Mouse (Mus musculus) right cerebral cortex, postnatal 10 days (tissue): ENCODE results near the gene Tmed6.
"Not testable (repeated sequence)": the region's sequence is repeated elsewhere in the genome, so short reads cannot be mapped to it uniquely, and the experiment has no call there.

ENCODE experiments used
- DNase-seq, 2 experiments: peaks; one replicate each; pipeline ENCODE4 v3.0.0; 2021; ENCODE audit warnings: low spot score in 2 of 2

Tmed6 gene

DNA sequence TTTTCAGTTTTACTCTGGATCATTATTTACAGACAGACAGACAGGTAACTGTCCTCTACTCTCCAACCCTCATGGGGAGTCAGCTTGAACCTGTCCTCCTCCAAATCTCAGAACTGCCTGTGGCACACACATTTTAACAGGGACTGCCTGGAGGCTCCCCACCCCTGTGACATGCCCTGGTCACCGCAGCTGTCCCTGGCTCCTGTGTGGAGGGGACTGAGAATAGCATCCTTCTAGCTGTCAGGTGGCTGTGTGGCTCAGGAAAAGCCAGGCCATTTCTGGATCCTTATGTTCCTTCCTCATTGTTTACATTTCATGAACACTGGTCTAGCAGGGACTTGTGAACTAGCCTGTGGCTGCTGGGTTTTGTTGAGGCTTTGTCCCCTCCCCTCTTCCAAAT, 8.7 kb upstream of the Tmed6 start:
- no peak for DNase-seq

DNA sequence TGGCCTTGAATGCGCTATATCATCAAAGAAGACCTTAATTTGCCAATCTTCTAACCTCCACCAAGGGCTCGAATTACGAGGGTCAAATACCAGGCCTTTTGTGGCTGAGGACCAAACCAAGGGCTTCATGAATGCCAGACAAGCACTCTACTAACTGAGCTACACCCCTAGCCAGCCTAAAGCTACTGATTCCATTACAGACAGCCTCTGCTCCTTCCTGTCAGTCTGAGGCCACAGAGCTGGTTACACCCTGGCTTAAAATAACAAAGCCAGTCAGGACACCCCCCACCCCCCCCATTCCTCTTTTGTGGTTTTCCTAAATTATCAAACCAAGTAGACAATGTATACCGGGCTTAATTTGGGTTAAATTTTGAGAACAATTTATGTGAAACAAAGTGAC, 8.3 kb upstream of the Tmed6 start:
- DNase-seq = no peak

DNA sequence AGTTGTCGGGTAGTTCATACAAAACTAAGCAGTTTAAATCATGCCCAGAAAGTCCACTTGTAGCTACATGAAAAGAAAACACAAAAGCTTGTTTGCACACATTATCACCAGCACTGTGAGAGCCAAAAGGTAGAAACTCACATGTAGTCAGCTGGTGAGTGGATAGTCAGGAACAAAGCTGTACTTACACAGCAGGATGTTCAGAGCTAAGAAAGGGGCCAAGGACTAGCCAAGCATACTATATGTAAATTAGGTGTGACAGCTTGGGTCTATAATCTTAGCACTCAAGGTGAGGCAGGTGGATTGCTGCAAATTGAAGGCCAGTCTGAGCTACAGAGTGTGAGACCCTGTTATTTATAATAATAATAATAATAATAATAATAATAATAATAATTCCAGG, 2.8 kb downstream of the Tmed6 start:
- DNase-seq = no peak

DNA sequence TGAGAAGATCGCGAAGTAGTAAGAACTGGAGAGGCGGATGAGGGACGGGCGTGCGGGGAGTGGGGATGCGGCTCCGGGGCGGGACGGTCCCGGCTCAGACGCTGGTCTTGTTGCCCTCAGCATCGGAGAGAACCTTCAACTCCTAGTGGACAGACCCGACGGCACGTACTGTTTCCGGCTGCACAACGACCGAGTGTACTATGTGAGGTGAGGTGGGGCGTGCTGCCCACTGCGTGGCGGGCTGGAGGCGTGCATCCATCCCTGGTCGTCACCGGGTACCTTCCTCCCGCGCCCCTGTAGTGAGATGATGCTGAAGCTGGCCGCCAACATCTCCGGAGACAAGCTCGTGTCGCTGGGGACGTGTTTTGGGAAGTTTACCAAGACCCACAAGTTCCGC, 8.5 kb downstream of the Tmed6 start:
- DNase-seq = peak in 1 of 2 experiments; percentile 39

DNA sequence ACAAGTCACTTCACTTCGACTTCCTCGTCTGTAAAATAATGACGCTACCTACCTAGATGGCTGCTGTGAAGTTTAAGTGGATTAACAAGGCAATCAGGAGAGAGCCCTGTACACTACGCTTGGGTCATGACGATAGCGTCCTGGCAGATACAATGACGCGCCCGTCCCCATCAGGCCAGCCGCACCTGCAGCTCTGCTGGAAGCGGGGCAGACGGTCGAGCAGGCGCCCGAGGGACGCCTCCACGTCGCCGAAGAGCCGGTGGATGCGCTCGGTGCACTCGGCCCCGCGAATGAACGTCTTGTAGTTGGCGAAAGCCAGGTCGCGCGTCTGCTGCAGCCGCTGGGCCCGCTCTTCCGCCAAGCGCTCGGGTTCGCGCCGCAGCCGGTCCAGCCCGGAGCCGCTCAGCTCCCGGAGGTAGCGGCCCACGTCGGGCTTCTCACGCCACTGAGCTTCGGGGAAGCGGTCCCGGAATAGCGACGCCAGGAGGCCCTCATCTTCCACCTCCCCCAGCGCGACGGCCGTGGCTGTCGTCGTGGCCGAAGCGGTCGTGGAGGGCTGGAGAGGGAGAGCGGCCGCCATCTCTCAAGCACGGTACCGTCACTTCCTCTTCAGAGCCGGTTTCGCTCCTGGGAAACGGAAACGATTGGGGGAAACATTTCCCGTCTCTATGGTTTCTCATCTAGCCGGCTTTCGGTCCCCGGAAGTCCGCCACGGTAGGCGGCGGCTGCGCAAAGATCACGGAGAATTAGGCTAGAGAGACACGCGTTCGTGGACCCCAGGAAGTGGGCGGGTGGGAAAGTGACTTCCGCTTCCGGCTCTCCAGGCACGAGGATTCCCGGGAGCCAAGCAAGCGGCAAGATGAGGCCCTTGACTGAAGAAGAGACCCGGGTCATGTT, 9.1 kb downstream of the Tmed6 start, which contains the start of the genes Cog8 and Nip7:
Cog8 (minus strand) TSS at position 614 of the 897 bp plus-strand sequence.
Nip7 (plus strand) TSS at position 802 of the 897 bp plus-strand sequence.
- DNase-seq = peak; percentile 98

DNA sequence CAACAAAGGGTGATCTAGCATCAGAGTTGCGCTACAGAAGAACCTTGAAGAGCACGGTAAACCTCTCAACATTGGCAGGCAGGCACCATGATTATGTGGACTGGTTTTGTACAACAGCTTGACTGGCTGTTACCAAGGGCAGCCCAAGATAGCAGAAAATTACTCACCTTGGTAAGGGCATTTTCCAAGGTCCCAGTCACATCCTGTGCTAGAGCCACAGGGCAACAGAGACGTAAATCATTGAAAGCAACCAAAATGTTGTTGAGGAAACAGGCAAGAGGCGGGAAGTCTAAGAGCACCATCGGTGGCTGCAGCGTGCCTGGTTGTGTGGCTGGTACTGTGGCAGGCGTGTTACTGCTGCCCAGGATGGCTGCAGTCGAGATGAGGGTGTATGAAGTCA, 13.4 kb downstream of the Tmed6 start:
- no peak for DNase-seq

DNA sequence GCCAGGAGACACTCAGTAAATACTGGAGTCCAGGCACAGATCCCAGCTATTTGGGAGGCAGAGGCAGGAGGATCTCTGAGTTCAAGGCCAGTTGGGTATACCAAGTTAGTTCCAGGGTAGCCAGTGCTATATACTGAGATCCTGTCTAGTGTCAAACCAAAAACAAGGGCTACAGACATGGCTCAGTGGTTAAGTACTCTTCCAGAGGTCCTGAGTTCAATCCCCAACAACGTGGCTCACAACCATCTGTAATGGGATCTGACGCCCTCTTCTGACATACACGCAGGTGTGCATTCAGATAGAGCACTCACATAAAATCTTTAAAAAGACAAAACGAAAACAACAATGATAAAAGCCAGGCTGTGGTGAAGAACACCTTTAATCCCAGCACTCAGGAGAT, 16.0 kb downstream of the Tmed6 start:
- no peak for DNase-seq

DNA sequence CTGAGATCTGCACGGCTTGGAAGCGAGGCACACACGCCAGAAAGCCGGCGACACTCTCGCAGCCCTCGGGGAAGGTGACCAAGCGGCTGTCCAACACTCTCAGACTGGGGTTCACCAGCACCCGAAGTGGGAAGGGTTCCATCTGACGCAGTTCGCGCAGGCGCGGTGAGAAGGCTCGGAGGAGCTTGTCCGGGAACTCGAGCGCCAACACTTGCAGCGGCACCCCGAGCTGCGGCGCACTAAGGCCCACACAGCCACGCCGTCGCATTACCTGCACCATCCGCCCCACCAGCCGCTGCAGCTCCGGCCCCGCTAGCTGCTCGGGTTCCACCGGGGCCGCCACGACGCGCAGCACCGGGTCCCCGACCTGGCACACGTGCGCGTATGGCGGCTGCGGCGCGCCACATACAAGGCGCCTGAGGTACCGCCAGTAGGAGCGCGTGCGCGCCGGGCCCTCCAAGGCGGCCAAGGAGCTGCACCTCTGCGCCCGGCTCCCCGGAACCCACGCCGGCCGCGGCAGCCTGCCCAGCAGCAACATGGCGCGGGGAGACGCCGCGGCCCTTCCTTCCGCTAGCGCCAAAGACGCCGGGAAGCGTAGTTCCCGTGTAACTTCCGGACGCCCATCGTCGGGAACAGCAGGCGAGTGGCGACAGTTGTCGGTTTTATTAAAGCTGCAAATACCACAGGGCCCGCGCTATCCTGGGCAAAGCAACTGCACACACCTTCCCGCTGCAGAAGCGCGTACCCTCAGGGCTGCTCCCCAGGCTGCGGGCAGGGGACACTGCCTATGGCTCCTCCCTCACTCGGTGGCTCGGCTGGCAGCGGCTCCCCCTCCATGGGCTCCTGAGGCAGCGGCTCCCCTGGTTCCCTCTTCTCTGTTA, 17.1 kb downstream of the Tmed6 start, which contains the start of gene Pdf:
Pdf (minus strand) TSS at position 554 of the 881 bp plus-strand sequence.
- peak; percentile 89 to 90 for DNase-seq

DNA sequence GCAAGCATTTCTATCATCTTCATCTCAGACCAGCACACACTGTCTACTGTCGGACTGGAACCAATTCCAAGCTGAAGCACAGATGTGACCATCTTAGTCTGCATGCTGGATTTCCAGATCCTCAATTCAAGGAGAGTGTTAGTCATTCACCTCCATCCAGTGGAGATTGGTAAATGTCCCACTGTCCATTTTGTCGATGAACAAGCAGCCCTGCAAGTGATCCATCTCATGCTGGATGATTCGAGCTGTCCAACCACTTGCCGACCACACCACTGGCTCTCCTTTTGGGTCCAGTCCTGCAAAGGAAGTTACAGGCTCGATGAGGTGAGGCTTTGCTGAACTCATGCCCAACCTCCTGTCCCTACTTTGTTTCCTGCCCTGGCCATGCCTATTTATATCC, 18.5 kb downstream of the Tmed6 start:
- no peak for DNase-seq

DNA sequence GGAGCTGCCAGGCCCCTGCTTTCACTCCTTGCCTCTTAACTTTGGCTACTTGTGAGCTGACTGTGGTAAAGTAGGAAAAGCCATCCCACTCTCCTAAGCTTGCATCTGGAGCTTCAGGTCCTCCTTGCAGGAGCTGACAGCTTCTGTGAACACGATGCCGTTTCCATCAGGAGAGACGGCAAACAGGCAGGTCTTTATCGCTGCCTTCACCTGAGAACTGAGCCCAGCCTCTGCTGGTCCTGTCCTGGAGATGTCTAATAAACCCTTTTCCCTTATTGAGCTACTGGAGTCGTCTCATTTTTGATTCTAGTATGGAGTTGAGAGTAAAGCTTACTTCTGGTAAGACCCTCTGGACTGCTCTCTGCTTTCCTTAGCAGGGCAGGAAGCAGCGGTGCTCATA, 20.0 kb downstream of the Tmed6 start:
- no peak for DNase-seq

DNA sequence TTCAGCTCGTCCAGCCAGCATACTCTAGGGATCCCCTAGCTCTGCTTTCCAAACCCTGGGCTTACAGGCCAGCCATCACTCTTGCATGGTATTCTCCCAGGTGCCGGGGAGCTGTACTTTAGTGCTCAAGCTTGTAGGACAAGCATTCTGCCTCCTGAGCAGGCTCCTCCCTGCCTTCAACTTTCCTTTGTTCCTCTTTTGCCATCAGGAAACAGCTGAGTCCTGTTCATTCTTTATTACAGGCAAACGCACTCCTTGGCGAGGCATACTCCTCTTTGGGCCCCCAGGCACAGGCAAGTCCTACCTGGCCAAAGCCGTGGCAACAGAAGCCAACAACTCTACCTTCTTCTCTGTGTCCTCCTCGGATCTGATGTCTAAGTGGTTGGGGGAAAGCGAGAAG, 24.8 kb downstream of the Tmed6 start:
- no peak for DNase-seq

DNA sequence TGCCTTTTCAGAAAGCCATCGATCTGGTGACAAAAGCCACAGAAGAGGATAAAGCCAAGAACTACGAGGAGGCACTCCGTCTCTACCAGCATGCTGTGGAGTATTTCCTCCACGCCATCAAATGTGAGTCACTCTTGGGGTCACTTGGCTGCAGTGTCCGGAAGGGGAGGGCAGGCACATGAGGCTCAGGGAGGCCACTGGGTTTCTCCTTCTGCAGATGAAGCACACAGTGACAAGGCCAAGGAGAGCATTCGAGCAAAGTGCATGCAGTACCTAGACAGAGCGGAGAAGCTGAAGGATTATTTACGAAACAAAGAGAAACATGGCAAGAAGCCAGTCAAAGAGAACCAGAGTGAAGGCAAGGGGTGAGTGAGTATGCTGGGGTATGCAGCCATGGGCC, 28.8 kb downstream of the Tmed6 start:
- DNase-seq = no peak

DNA sequence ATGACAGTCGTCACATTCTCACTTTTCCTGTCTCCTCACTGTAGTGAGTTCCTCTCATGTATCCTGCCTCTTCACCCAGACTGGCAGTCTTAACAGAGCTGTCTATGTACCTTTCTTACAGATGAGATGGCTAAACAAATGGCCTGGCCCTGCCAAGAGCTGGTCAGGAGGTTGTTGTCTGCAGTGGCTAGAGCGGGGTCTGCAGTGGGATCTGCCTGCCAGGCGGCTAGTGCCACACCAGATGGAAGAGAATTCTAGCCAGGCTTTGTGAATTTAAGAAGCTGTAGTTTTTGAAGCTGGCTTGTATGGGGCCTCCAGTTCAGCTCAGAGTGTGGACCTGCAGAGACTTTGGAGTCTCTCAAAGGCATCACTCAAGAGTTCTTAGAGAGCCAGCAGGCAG, 29.8 kb downstream of the Tmed6 start:
- DNase-seq = no peak

DNA sequence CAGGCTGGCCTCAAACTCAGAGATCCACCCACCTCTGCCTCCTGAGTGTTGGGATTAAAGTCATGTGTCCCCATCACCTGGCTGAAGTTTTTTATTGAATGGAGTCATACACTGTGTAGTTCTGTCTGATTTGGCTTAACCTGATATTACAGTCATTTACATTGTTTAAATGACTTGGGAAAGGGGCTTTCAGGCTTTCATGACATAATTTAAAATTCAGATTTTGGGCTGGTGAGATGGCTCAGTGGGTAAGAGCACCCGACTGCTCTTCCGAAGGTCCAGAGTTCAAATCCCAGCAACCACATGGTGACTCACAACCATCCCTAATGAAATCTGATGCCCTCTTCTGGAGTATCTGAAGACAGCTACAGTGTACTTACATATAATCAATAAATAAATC, 31.8 kb downstream of the Tmed6 start:
- not testable (repeated sequence) for DNase-seq

DNA sequence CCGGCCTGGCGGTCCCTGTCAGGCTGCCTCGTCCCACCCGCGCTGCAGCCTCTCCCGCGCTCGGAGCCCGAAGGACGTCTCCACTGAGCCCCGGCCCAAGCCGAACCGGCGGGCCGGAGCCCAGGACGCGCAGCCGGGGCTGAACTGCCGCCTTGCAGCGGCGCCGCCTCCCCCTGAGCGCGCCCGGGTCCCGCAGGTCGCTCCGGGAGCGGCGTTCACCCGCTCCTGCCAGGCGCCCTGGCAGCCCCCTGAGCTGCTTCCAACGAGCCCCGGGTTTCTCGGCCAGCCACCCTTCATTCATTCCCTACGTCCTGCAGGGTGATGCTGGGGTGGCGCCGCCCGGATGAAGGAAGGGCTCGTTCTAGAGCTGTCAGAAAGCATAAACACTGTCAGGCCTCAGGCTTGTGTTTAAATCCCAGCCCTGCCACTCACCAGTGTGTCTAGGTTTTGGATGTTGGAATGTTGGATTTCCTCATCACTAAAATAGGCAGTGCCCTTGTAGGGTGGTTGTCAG, 33.8 kb downstream of the Tmed6 start:
- no peak for DNase-seq

DNA sequence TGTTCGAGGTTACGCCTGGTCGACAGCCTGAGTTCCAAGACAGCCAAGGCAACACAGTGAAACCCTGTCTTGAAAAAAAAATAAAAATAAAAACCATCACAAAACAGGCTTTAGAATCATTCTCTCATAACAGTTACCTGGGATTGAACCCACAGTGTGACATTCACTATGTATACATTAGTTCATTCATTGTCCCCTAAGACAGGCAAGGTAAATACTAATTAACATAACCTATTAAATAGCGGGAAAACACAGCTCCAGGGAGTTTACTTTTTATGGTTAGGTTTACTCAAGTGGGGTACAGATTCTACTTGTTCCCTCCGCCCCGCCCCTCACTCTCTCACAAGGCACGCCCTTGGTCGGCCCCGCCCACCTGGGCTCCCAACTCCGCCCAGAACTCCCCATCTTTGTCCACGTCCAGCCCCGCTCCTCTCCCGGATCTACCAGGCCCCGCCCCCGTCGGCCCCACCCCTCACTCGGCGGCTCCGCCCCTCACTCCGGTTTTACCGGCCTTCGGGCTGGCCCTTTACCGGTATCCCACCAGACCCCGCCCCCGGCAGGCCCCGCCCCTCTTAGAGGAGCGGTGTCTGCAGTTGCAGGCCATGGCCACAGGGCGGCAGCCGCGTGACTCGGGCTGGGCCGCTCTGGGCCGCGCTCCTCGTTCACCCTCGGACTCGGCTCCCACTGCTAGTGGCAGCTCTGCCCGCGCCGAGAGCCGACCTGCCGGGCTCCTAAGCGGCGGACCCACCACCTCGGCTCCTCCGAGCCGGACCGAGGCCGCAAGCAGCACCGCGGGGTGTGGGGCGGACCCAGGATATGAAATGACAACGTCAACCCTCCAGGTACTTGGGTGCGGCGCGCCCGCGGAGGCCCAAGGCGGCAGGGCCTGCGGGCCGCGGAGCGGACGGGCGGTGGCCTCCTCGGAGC, 34.5 kb downstream of the Tmed6 start, which contains the start of gene Vps4a:
Vps4a (plus strand) TSS at position 573 of the 927 bp plus-strand sequence.
- peak; percentile 95 to 96 for DNase-seq

DNA sequence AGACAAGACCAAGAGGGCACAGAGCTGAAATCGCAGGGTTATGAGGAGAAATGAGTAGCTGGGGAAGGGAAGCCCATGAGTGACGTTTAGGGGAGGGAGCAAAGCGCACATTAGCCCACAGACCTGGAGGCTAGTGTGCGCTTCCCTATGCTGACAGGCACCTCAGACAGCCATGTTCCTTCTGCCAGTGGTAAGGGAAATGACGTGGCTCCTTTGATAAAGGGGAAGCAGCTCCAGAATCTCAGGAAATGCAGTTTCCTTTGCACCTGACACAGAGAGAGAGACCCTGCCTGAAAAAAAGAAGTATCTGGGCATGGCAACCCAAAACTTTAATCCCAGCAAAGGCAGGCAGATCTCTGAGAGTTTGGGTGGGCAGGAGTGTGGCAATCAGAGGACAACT, 35.4 kb downstream of the Tmed6 start:
- no peak for DNase-seq

DNA sequence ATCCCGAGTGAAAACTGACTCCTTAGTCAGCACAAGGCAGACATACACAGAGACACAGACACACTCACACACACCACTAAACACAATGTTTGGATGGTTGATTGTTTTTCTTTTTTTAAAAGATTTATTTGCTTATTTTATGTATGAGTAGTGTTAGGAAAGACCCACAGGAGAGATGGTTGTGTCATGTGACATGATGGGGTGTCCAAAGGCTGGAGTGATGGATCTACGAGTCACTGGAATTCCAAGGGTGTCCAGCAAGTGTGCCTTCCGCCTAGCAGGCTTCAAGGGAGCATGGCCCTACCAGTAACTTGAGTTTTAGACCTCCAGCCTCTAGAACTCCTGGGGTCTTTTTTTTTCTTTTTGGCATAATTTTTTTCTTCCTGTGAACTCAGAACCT, 36.1 kb downstream of the Tmed6 start:
- DNase-seq = no peak

DNA sequence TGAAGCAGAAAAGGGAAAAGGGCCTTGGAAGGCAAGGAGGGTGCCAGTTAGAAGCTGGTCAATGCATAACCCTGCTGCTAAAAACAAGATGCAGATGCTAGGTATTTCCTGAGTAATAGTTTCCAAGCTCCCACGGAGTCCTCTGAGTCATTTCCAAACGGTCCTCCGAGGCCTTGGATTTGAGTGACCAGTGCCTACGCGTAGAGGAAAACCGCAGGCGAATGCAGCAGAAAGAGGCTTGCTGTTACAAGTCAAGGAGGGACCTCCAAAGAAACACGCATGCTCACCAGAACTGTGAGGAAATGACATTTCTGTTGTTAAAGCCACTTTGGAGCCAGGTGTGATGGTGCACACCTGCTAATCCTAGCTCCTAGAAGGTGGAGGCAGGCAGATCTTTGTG, 42.0 kb downstream of the Tmed6 start:
- DNase-seq = no peak

DNA sequence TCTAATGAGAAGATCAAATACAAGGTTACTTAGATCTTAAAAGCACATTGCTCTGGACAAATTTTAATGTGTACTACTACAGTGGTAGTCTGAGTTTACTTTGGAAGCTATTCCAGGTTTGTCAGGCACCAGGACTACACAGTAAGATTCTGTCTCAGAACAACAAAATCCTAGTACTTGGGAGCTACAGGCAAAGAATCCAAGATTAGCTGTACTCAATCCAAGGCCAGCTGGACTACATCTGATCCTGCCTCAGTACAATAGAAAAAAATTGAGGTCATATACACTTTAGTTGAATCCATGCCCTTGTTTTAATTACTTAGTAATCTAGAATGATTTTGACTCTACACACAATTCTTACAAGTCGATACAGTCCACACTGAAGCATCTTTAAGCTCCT, 50.5 kb downstream of the Tmed6 start:
- no peak for DNase-seq

DNA sequence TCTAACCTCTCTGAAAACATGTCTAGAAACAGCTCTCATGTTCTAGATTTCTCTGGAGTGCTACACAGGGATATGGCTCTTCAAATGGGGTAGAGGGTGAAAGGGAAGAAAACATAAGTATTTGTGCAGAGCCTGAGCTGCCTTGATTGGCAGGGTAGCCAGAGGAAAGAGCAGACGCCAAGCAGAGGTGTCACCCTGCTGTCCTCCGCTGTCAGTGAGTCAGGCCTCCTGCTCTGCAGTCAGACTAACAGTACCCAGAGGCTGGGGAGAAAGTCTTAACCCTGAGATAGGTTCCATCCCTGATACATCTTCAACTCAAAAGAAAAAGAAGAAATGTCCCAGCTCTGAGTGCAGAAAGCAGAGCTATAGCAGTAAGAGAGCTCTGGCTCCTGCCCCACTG, 52.8 kb downstream of the Tmed6 start:
- no peak for DNase-seq
